Mouse (Mus musculus): Measurements from ENCODE around the gene Optn.
"Not testable (repeated sequence)": the region's sequence is repeated elsewhere in the genome, so short reads cannot be mapped to it uniquely, and the experiment has no call there.

DNA sequence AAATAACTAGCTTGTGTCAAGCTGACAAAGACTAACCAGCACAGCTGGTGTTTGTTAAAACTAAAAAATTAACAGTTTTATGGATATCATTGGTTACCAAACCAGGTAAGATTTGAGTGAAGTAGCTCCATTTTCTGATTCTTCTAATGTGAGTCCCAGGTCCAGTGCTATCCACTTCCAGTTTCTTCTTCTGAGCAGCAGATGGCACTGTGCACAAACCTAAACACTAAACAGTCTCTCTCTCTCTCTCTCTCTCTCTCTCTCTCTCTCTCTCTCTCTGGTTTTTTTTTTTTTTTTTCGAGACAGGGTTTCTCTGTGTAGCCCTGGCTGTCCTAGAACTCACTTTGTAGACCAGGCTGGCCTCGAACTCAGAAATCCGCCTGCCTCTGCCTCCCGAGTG, 26.5 kb upstream of the Optn start:
- TF ChIP-seq POLR2A (IDR thresholded peaks at IDR 0.05; ENCODE audit: low read depth, low read length); CTCF (conservative IDR thresholded peaks at IDR 0.05; ENCODE audit: insufficient read depth, insufficient read length, low read depth, low read length): not testable (repeated sequence)
